Mouse (Mus musculus) bone marrow, adult 2 months (tissue): Measurements from ENCODE around the gene Rpl18.

Experiments used
- CTCF ChIP-seq: fragments of 200-500 bp; IDR thresholded peaks from 2 replicates; pipeline ENCODE4 v1.5.1; 2011; ENCODE audit warnings: low read length, control low read depth; ENCODE audit not compliant: control insufficient read depth, insufficient read depth
- POLR2A ChIP-seq: fragments of 200-500 bp; IDR thresholded peaks from 2 replicates; pipeline ENCODE4 v1.6.1; 2011; ENCODE audit warnings: low read depth, mild to moderate bottlenecking, control low read depth, low read length, borderline replicate concordance; ENCODE audit not compliant: control insufficient read depth

GRCm38 (mm10) chr7:45685811-45686210, 29.4 kb upstream of the Rpl18 start:
- no peak for TF ChIP-seq CTCF
- no peak for TF ChIP-seq POLR2A
